Mouse (Mus musculus): ENCODE data around the gene Gm5127. TPM values are rescaled to one million over a fixed set of nuclear protein-coding genes. Genes with fewer than 3 reads are reported as not detected.

Gene Gm5127
- 0.32 TPM for polyA plus RNA-seq (2014; fragmentation: Illumina TruSeq; extraction: RNeasy Lipid Tissue Mini Kit (QIAGEN cat#74804); ENCODE audit: insufficient read depth, low read depth, low replicate concordance)

GRCm38 (mm10) chrX:106582886-106583285, at the start of gene Gm5127:
TSS of gene Gm5127 (plus strand) at chrX:106583186.

GRCm38 (mm10) chrX:106603386-106603785, 20.4 kb downstream of the Gm5127 start, which contains the start of gene Cysltr1:
TSS of gene Cysltr1 (minus strand) at chrX:106603679.

Other genes with a start within 250 kb of the Gm5127 start
- gene Fndc3c1, start 97.8 kb upstream of the Gm5127 start, polyA plus RNA-seq (2014; fragmentation: Illumina TruSeq; extraction: RNeasy Lipid Tissue Mini Kit (QIAGEN cat#74804); ENCODE audit: insufficient read depth, low read depth, low replicate concordance), result not detected
- gene Cysltr1, start 20.5 kb downstream of the Gm5127 start, polyA plus RNA-seq (2014; fragmentation: Illumina TruSeq; extraction: RNeasy Lipid Tissue Mini Kit (QIAGEN cat#74804); ENCODE audit: insufficient read depth, low read depth, low replicate concordance), result 1.8 TPM

Data from lung, adult 10 weeks (tissue).